Mouse (Mus musculus): ENCODE results near the gene Abl2. TPM values are rescaled to one million over a fixed set of nuclear protein-coding genes. Genes with fewer than 3 reads are reported as not detected.
A peak's percentile ranks its signal among the peaks of the same experiment; 100 is the strongest.

The Abl2 gene
- polyA plus RNA-seq, 1 experiment from 2014 or later: 2.5 TPM

DNA sequence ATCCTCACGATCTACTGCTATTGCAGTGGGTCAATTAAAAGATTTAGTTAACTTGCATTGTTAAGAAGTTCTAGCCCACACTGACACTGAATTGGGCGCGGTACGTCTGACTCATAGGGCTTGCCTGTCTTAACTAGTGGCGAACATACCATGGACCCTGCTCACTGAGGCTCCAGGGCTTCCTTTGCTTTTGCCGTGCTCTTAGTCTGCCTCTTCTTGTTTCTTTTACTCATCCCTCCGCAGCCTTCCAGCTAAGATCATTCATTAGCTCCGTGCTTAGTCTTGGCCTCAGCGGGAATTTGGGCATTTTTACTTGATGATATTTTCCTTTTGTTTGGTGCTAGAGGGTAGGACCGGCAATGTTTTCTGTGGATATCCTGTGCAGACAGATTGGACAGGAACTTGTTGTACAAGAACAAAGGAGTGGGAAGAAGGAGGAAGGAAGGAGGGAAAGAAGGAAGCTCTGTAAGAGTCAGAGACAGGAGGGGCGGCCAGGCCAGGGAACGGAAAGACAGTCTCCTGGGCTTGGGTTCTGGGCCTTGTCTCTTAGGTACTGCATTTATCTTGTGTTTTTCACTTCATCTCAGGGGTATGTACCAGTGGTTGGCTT lies 58.5 kb downstream of the Abl2 start:
- Histone ChIP-seq H3K36me3 (peaks cover under 1% of the 10 kb centered on the region; the same call in 1 of the 2 replicates), H3K27me3 (replicated peaks) (no peaks in the 10 kb centered on the region), H3K4me1 (peaks cover 59% of the 10 kb centered on the region), H3K9me3 (replicated peaks) (no peaks in the 10 kb centered on the region), H3K4me3 (peak overlapping the region; percentile 37), H3K27ac (peak overlapping the region; percentile 64), H3K9ac (peak overlapping the region; percentile 58), H3K4me2 (peak overlapping the region; percentile 65)
- 14% methylated on average over 12 of the region's 12 CpGs for WGBS (ENCODE audit: insufficient replicate concordance)
- peak; percentile 47; the same call in 1 of the 2 replicates for ATAC-seq

DNA sequence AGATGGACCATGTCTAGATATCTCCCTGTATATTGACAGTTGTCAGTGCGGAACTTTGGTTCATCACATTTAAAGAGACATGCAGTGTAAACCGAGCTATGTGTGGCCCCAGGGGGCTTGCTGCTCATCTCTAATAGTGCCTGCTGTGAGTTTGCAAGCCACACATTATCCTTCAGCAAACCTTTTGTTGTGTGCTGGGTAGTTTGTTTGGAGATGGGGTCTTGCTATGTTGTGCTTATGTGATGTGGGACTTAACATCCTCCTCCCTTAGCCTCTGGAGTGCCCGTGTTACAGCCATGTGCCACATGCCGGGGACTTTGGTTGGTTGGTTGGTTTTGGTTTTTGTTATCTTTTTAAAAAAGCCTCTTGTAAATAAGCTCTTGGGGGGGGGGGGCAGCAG lies 59.2 kb downstream of the Abl2 start:
- Histone ChIP-seq H3K4me3 (no peak overlapping the region), H3K27me3 (replicated peaks) (no peaks in the 10 kb centered on the region), H3K9ac (no peak overlapping the region), H3K36me3 (peaks cover 7% of the 10 kb centered on the region; the same call in 1 of the 2 replicates), H3K4me1 (peaks cover 59% of the 10 kb centered on the region), H3K4me2 (peak overlapping the region; percentile 65), H3K27ac (no peak overlapping the region), H3K9me3 (replicated peaks) (no peaks in the 10 kb centered on the region)
- 31% methylated on average over 4 of the region's 4 CpGs for WGBS (ENCODE audit: insufficient replicate concordance)
- no peak for ATAC-seq

DNA sequence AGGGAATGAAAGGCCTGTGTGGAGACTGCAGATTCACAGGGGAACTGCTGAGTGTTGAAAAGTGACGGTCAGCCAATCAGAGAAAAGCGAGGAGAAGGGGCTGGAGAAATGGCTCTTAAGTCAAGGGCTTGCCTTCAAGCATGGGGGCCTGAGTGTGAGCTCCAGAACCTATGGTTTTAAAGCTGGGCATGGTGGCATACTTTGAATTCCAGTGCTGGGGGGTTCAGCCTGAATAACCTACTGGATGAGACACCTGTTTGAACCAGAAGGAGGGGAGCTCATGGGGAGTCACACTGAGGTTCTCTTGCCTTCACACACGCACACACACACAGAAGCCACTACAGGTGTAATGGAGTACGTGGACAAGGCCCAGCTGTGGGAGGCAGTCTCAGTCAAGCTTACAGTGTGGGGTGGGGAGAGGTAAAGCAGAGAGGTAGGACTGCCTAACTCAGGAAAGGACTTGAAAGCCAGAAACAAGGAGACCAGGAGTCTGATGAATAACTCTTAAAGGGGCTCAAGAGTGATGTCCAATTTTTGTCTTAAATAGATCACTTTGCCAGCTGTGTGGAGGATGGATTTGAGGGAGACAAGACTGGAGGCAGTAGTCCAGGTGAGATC lies 61.8 kb downstream of the Abl2 start:
- Histone ChIP-seq H3K4me1 (peaks cover 43% of the 10 kb centered on the region), H3K36me3 (peaks cover 23% of the 10 kb centered on the region), H3K27ac (no peak overlapping the region), H3K4me3 (no peak overlapping the region), H3K9ac (no peak overlapping the region), H3K27me3 (replicated peaks) (no peaks in the 10 kb centered on the region), H3K9me3 (replicated peaks) (no peaks in the 10 kb centered on the region), H3K4me2 (no peak overlapping the region)
- 88% methylated on average over 4 of the region's 4 CpGs for WGBS (ENCODE audit: insufficient replicate concordance)
- no peak for ATAC-seq

DNA sequence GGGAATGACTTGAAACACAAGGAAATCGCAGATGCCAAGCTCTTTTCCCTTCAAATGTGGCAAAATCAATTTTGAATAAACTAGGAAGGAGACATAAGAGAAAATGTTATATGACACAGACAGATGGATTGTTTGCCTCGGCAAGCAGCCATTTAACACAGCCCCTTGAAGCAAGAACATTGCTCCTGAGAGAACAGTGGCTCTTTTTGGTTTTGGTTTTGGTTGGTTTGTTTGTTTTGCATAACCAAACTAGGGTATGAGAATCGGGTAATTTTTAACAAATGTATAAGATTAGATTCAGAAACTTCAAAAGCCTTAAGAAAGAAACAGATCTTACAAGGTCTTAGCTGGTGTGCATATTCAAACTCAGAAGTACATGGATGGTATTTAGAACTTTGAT lies 62.4 kb downstream of the Abl2 start:
- no peak overlapping the region for H3K27ac ChIP-seq
- no peak overlapping the region for H3K9ac ChIP-seq
- H3K4me3 ChIP-seq: no peak overlapping the region
- H3K4me2 ChIP-seq: no peak overlapping the region
- peaks cover 29% of the 10 kb centered on the region for H3K36me3 ChIP-seq
- H3K9me3 ChIP-seq (replicated peaks): no peaks in the 10 kb centered on the region
- H3K27me3 ChIP-seq (replicated peaks): no peaks in the 10 kb centered on the region
- no peak for ATAC-seq
- H3K4me1 ChIP-seq: peaks cover 43% of the 10 kb centered on the region
- 67% methylated on average over 3 of the region's 3 CpGs for WGBS (ENCODE audit: insufficient replicate concordance)

DNA sequence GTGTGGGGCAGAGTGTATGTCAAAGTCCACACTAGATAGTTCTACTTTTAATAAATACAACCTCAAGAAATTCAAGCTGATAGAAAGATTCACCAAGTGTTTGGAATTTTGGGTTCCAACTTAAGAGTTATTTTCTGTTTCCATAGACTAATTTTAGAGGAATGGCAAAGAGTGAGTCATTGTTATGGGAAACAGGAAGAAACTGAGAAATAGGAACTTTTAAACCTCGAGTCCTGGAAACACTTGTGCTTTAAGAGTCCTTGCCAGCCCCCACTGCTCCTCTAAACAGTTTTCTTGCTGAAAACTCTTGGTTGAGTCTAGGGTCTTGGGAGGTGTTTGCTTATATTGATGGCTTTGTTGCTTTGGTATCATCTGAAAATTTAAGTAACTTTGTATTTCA lies 65.6 kb downstream of the Abl2 start:
- Histone ChIP-seq H3K27me3 (replicated peaks) (no peaks in the 10 kb centered on the region), H3K9me3 (replicated peaks) (no peaks in the 10 kb centered on the region), H3K4me1 (peaks cover 14% of the 10 kb centered on the region), H3K36me3 (peaks cover 42% of the 10 kb centered on the region), H3K4me2 (no peak overlapping the region), H3K27ac (no peak overlapping the region), H3K4me3 (no peak overlapping the region), H3K9ac (no peak overlapping the region)
- no peak for ATAC-seq
- 33% methylated on average over 1 of the region's 1 CpGs for WGBS (ENCODE audit: insufficient replicate concordance)

DNA sequence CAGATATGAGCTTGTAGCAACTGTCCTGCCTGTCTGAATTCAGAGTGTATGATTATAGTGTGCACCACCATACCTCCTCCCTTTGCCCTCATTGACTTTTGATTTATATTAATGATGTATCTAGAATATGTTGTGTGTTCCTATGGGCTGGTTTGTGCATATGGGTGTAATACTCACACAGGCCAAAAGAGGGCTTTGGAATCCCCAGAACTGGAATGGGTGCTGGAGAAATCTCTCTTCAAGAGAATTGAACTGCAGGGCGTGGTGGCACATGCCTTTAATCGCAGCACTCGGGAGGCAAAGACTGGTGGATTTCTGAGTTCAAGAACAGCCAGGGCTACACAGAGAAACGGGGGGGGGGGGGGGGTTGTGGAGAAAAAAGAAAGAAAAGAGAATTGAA lies 68.1 kb downstream of the Abl2 start:
- Histone ChIP-seq H3K9ac (no peak overlapping the region), H3K36me3 (peaks cover 67% of the 10 kb centered on the region), H3K27me3 (replicated peaks) (no peaks in the 10 kb centered on the region), H3K4me1 (0 out of 2 replicates have a peak, but pooled peaks cover 7% of the 10 kb centered on the region), H3K9me3 (replicated peaks) (no peaks in the 10 kb centered on the region), H3K4me2 (no peak overlapping the region), H3K27ac (no peak overlapping the region), H3K4me3 (no peak overlapping the region)
- 81% methylated on average over 4 of the region's 4 CpGs for WGBS (ENCODE audit: insufficient replicate concordance)
- no peak for ATAC-seq

DNA sequence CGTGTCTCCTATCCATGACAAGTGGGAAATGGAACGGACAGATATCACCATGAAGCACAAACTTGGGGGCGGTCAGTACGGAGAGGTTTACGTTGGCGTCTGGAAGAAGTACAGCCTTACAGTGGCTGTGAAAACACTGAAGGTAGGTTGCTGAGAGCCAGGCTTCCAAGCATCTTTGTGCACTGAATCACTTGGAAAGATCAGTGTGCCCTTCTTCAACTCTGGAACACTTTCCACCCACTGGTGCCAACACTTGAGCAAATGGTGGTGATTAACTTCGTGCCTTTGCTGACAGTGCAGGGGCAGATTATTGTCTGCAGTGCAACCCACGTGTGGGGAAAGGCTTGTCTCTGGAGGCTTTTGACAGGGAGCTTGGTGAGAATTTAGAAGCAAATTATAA lies 71.4 kb downstream of the Abl2 start:
- H3K27me3 ChIP-seq (replicated peaks): no peaks in the 10 kb centered on the region
- peaks cover 78% of the 10 kb centered on the region for H3K36me3 ChIP-seq
- no peak overlapping the region for H3K27ac ChIP-seq
- H3K9me3 ChIP-seq (replicated peaks): no peaks in the 10 kb centered on the region
- H3K4me2 ChIP-seq: no peak overlapping the region
- H3K4me3 ChIP-seq: no peak overlapping the region
- 0 out of 2 replicates have a peak, but pooled peaks cover 7% of the 10 kb centered on the region for H3K4me1 ChIP-seq
- WGBS (ENCODE audit: insufficient replicate concordance): 81% methylated on average over 8 of the region's 8 CpGs
- ATAC-seq: no peak
- no peak overlapping the region for H3K9ac ChIP-seq

DNA sequence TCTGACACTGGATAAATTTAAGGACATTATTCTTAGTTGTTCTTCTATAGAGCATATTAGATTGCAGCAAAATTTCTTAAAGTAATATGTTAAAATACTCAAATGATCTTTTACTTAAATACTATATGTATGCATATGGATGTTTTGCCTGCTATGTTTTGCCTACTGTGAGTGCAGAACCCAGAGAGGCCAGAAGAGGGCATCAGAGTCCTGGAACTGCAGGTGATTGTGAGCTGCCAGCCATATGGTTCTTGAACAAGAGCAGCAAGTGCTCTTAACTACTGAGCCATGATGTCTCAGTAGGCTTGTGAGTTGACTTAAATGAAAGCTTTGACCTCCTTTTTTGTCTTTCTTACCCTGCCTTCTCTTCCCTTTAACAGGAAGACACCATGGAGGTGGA lies 72.4 kb downstream of the Abl2 start:
- no peak overlapping the region for H3K4me3 ChIP-seq
- no peaks in the 10 kb centered on the region for H3K27me3 ChIP-seq (replicated peaks)
- no peak overlapping the region for H3K9ac ChIP-seq
- no peak overlapping the region for H3K4me2 ChIP-seq
- no peak for ATAC-seq
- no peaks in the 10 kb centered on the region for H3K4me1 ChIP-seq
- peaks cover 77% of the 10 kb centered on the region for H3K36me3 ChIP-seq
- no peak overlapping the region for H3K27ac ChIP-seq
- H3K9me3 ChIP-seq (replicated peaks): no peaks in the 10 kb centered on the region

DNA sequence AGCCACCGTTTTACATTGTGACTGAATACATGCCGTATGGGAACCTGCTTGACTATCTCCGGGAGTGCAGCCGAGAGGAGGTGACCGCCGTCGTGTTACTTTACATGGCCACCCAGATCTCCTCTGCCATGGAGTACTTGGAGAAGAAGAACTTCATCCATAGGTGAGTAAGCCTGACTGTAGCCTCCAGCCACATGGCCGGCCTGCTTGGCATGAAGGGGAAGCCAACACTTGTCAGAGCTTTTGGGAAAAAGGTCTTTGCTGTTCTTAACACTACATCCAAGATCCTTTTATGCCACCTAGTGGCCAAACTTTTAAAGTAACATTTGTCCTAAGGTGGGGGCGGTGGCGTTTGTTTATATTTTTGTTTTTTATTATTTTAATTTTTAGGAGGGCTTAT lies 74.5 kb downstream of the Abl2 start:
- no peaks in the 10 kb centered on the region for H3K9me3 ChIP-seq (replicated peaks)
- no peak overlapping the region for H3K9ac ChIP-seq
- no peak overlapping the region for H3K4me2 ChIP-seq
- 75% methylated on average over 10 of the region's 10 CpGs for WGBS (ENCODE audit: insufficient replicate concordance)
- no peak overlapping the region for H3K27ac ChIP-seq
- peaks cover 84% of the 10 kb centered on the region for H3K36me3 ChIP-seq
- no peaks in the 10 kb centered on the region for H3K27me3 ChIP-seq (replicated peaks)
- no peaks in the 10 kb centered on the region for H3K4me1 ChIP-seq
- no peak overlapping the region for H3K4me3 ChIP-seq
- no peak for ATAC-seq

DNA sequence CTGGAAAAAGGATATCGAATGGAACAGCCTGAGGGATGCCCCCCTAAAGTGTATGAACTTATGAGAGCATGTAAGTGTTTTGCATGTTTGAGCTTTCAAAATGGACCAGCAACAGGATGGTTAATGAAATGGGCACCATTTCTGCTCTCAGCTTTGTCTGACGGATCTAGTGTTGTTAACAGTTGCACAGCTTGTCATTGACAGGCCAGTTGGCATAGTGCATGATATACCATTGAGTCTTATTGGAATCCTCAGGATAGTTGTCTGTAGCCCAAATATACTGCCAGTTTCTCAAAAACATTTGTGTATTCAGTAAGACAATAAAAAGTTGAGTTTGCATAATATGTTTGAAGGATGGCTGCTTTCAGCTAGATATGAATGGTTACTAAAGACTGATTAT lies 76.6 kb downstream of the Abl2 start:
- Histone ChIP-seq H3K27me3 (replicated peaks) (no peaks in the 10 kb centered on the region), H3K9ac (no peak overlapping the region), H3K27ac (no peak overlapping the region), H3K4me3 (no peak overlapping the region), H3K4me1 (no peaks in the 10 kb centered on the region), H3K9me3 (replicated peaks) (no peaks in the 10 kb centered on the region), H3K4me2 (no peak overlapping the region), H3K36me3 (peaks cover 86% of the 10 kb centered on the region)
- no peak for ATAC-seq
- WGBS (ENCODE audit: insufficient replicate concordance): 71% methylated on average over 2 of the region's 2 CpGs

DNA sequence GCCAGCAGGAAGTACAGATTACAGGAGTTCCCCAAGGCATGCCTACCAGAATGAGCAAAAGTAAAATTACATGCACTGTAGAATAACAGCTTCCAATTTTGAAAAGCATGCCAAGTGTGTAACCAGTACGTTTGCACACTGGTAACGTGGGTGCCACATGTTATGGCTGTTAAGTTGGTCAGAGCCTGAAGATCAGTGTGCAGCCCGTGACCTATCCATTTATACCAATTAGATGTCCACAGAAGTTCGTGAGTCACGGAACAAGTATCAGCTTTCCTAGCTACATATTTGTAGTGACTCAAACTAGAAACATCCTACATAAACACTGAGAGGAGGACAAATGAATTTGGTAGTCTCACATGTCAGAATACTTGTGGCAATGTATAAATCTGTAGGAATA lies 80.9 kb downstream of the Abl2 start:
- Histone ChIP-seq H3K4me2 (no peak overlapping the region), H3K27ac (no peak overlapping the region), H3K4me1 (peaks cover 14% of the 10 kb centered on the region), H3K36me3 (peaks cover 89% of the 10 kb centered on the region), H3K9ac (no peak overlapping the region), H3K27me3 (replicated peaks) (no peaks in the 10 kb centered on the region), H3K9me3 (replicated peaks) (no peaks in the 10 kb centered on the region), H3K4me3 (no peak overlapping the region)
- no peak for ATAC-seq
- 82% methylated on average over 5 of the region's 5 CpGs for WGBS (ENCODE audit: insufficient replicate concordance)

DNA sequence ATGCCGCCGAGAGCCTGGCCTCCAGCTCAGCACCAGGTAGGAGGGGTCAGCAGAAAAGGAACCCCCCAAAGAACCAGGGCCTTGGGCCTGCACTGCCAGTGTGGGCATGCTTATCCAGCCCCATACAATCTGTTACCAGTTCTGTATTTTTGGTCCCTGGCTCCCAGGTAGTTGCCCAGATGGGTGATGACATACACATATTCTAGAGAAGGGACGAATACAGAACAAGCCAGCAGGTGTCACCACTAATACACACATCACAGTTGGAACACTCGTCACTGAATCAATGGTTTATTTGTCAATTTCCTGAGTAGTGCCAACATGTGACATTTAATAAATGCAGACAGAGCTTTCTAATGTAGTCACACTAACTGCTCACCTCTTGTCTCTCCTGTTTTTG lies 82.0 kb downstream of the Abl2 start:
- Histone ChIP-seq H3K36me3 (peaks cover 78% of the 10 kb centered on the region), H3K4me2 (no peak overlapping the region), H3K4me3 (no peak overlapping the region), H3K4me1 (peaks cover 14% of the 10 kb centered on the region), H3K27ac (no peak overlapping the region), H3K9me3 (replicated peaks) (no peaks in the 10 kb centered on the region), H3K27me3 (replicated peaks) (no peaks in the 10 kb centered on the region), H3K9ac (no peak overlapping the region)
- no peak for ATAC-seq
- WGBS (ENCODE audit: insufficient replicate concordance): 80% methylated on average over 4 of the region's 4 CpGs

DNA sequence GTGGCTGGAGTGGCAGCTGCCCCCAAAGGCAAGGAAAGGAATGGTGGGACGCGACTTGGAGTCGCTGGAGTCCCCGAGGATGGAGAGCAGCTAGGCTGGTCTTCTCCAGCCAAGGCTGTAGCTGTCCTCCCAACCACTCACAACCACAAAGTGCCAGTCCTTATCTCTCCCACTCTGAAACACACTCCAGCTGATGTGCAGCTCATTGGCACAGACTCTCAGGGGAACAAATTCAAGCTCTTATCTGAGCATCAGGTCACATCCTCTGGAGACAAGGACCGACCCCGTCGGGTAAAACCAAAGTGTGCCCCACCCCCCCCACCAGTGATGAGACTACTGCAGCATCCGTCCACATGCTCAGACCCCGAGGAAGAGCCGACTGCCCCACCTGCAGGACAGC lies 83.2 kb downstream of the Abl2 start:
- no peaks in the 10 kb centered on the region for H3K27me3 ChIP-seq (replicated peaks)
- H3K9ac ChIP-seq: no peak overlapping the region
- ATAC-seq: no peak; the same call in 1 of the 2 replicates
- WGBS (ENCODE audit: insufficient replicate concordance): 50% methylated on average over 10 of the region's 10 CpGs
- H3K9me3 ChIP-seq (replicated peaks): no peaks in the 10 kb centered on the region
- no peak overlapping the region for H3K27ac ChIP-seq
- H3K4me3 ChIP-seq: no peak overlapping the region
- no peak overlapping the region for H3K4me2 ChIP-seq
- peaks cover 68% of the 10 kb centered on the region for H3K36me3 ChIP-seq
- H3K4me1 ChIP-seq: peaks cover 14% of the 10 kb centered on the region

Data from liver, embryonic 12.5 days (tissue).